Mouse (Mus musculus): ENCODE measurements around the gene Zdhhc6. TPM values are rescaled to one million over a fixed set of nuclear protein-coding genes. Genes with fewer than 3 reads are reported as not detected.

Zdhhc6 gene
- polyA plus RNA-seq, 1 experiment from 2014 or later: 75.9 TPM

Other genes with a start within 250 kb of the Zdhhc6 start
- gene Gpam, start 188.8 kb downstream of the Zdhhc6 start, polyA plus RNA-seq (2015; fragmentation: Nextera tagmentation; extraction: Ambion mirVana): 6.0 and 6.4 TPM in 2 replicates
- 0.24 and 0.60 TPM in 2 replicates for gene Tectb, start 135.3 kb downstream of the Zdhhc6 start, polyA plus RNA-seq (2015; fragmentation: Nextera tagmentation; extraction: Ambion mirVana)
- 0.04 and 0.06 TPM in 2 replicates for gene Gucy2g, start 74.8 kb downstream of the Zdhhc6 start, polyA plus RNA-seq (2015; fragmentation: Nextera tagmentation; extraction: Ambion mirVana)
- gene Acsl5, start 64.1 kb downstream of the Zdhhc6 start, polyA plus RNA-seq (2015; fragmentation: Nextera tagmentation; extraction: Ambion mirVana): 72.4 and 83.1 TPM in 2 replicates
- gene Vti1a, start 263 bp upstream of the Zdhhc6 start, polyA plus RNA-seq (2015; fragmentation: Nextera tagmentation; extraction: Ambion mirVana): 26.9 and 29.1 TPM in 2 replicates